Mouse (Mus musculus): Measurements from ENCODE around the gene Ush2a. TPM values are rescaled to one million over a fixed set of nuclear protein-coding genes. Genes with fewer than 3 reads are reported as not detected.

The Ush2a gene
- polyA plus RNA-seq, 1 experiment, result not detected

DNA sequence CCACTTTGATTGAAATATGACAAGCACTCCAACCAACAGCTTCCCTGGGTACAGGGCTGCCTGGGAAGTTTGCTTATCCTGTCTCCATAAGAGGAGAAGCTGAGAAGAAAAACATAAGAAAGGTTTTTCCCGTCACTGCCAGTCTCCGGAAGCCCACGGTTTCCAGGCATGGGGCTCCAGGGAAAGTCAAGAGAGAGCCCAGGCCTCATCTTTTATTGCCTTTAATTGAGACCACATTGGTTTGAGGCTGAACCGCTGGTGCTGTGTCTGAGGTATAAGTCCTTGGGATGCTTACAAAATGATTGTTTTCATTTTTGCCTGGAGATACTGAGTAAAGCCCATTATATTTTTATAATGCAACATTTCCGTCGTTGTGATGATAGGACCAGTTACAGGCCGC is 511.8 kb downstream of the Ush2a start:
- WGBS, result 96% methylated on average over 7 of the region's 7 CpGs
- H3K4me1 ChIP-seq (ENCODE audit: control insufficient read depth, insufficient read depth, low read length), result peaks cover 4% of the 10 kb centered on the region; the same call in 1 of the 2 replicates
- TF ChIP-seq CTCF (IDR thresholded peaks at IDR 0.05; ENCODE audit: insufficient read depth, low read depth, low read length) (no peak), POLR2A (IDR thresholded peaks at IDR 0.05; ENCODE audit: insufficient read depth, low read depth, low read length) (no peak)
- no peak overlapping the region for H3K27ac ChIP-seq (ENCODE audit: insufficient read depth, low read depth, low read length)
- H3K4me3 ChIP-seq (ENCODE audit: insufficient read depth, low read depth, low read length), result no peak overlapping the region

DNA sequence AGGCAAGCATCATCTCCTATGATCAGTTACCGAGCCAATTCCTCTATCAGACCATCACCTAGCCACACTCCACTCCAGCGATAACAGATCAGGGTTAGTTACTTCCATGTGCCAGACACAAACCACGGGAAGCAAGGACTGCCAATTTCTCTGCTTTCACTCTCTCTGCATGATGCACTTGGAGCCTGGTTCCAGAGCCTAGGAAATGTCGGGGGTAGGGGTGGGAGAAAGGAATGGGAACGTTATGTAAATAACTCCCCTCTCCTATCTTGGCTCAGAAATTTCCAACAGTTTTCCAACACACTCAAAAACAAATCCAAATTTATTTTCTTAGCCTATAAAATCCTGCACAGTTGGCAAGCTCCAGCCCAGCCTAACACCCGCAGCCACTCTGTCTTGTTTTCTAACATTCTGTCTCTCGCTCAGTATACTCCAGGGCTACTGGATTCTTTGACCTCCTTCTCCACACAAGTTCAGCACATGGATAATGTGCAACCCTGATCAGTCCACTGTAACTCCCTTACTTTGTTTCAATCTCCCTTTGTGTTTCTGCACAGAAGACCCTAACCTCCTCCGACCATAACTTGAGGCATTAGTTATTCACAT is 515.8 kb downstream of the Ush2a start:
- no peak overlapping the region for H3K27ac ChIP-seq (ENCODE audit: insufficient read depth, low read depth, low read length)
- 57% methylated on average over 8 of the region's 8 CpGs for WGBS
- TF ChIP-seq POLR2A (IDR thresholded peaks at IDR 0.05; ENCODE audit: insufficient read depth, low read depth, low read length), result no peak
- no peak for TF ChIP-seq CTCF (IDR thresholded peaks at IDR 0.05; ENCODE audit: insufficient read depth, low read depth, low read length)
- H3K4me3 ChIP-seq (ENCODE audit: insufficient read depth, low read depth, low read length), result no peak overlapping the region
- H3K4me1 ChIP-seq (ENCODE audit: control insufficient read depth, insufficient read depth, low read length), result peaks cover 4% of the 10 kb centered on the region; the same call in 1 of the 2 replicates

DNA sequence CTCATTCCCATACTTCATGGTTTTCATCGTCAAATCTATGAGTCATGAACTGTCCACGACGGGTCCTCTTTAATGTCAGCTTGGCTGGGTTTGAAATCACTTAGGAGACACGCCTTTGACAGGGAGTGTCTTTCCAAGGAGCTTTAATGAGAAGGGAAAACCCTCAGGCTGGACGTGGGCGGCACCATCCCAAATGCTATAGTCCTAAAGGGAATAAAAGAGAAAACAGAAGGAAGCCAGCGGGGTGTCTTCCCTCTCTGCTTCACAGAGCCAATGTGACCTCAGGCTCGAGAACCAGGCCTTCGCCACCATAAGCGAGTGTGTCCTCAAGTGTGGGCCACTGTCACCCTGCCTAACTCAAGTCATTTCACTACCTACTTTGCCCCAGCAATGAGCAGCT is 523.2 kb downstream of the Ush2a start:
- WGBS, result 91% methylated on average over 10 of the region's 10 CpGs
- no peak overlapping the region for H3K27ac ChIP-seq (ENCODE audit: insufficient read depth, low read depth, low read length)
- no peak for TF ChIP-seq CTCF (IDR thresholded peaks at IDR 0.05; ENCODE audit: insufficient read depth, low read depth, low read length)
- no peak for TF ChIP-seq POLR2A (IDR thresholded peaks at IDR 0.05; ENCODE audit: insufficient read depth, low read depth, low read length)

DNA sequence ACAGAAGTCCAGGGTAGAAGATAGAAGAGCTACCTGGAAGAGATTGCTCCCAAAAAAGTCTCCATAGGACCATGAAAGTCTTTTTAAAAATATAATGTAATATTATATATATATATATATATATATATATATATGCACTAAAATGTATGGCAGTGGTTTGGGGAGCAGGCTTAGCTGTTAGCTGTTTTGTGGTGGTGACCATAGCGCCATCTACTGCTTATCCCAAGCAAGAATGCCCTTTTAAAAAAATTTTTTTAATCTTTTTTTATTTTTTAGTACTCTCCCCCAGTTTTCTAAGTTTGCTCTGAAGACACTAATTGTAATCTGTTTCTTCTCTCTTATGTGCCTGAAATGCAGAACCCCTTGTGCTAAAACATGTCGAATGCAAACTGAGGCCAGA is 543.2 kb downstream of the Ush2a start:
- 38% methylated on average over 2 of the region's 2 CpGs for WGBS
- Histone ChIP-seq H3K4me1 (ENCODE audit: control insufficient read depth, insufficient read depth, low read length) (no peaks in the 10 kb centered on the region), H3K4me3 (ENCODE audit: insufficient read depth, low read depth, low read length) (no peak overlapping the region), H3K27ac (ENCODE audit: insufficient read depth, low read depth, low read length) (no peak overlapping the region)
- TF ChIP-seq POLR2A (IDR thresholded peaks at IDR 0.05; ENCODE audit: insufficient read depth, low read depth, low read length) (no peak), CTCF (IDR thresholded peaks at IDR 0.05; ENCODE audit: insufficient read depth, low read depth, low read length) (no peak)

More for the DNA sequence above, 523.2 kb downstream of the Ush2a start:
- Histone ChIP-seq H3K4me3 (ENCODE audit: insufficient read depth, low read depth, low read length) (no peak overlapping the region), H3K4me1 (ENCODE audit: control insufficient read depth, insufficient read depth, low read length) (no peaks in the 10 kb centered on the region)

DNA sequence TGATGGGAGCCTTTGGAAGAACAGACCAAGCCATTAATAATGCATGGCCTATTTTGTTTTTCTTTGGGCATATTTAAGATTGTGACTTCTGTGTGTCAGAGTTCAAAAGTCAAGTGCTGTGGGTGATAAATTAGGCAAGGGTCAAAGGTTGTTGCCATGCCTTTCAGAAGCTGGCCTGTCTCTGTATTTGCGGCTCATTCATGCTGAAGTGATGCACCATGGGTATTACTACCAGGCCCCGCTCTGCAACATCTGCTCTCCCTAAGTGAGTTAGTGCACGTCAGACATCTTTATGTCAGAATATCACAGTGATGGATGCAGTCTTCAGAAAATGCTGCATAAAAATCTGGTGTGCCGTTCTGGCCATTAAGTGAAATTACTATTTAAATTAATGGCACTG is 544.0 kb downstream of the Ush2a start:
- H3K27ac ChIP-seq (ENCODE audit: insufficient read depth, low read depth, low read length), result no peak overlapping the region
- no peak overlapping the region for H3K4me3 ChIP-seq (ENCODE audit: insufficient read depth, low read depth, low read length)
- 84% methylated on average over 4 of the region's 4 CpGs for WGBS
- H3K4me1 ChIP-seq (ENCODE audit: control insufficient read depth, insufficient read depth, low read length), result no peaks in the 10 kb centered on the region
- TF ChIP-seq CTCF (IDR thresholded peaks at IDR 0.05; ENCODE audit: insufficient read depth, low read depth, low read length) (no peak), POLR2A (IDR thresholded peaks at IDR 0.05; ENCODE audit: insufficient read depth, low read depth, low read length) (no peak)

DNA sequence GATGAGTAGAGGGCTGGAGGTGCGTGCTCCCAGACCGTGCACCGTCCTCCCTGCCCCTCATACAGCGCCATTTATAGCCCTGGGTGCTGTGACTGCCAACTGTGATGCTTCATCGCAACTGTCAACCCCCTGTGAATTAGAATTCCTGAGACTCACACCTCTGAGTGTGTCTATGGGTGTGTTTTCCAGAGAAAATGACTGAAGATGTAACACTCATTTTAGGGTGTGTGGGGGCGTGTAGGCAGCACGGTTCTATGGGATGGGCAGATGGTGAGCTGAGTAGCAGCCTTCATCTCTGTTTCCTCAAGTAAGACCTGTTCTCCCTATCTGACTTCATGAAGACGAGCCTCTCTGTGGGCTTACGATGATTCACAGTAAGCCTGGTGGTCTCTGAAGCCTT is 548.8 kb downstream of the Ush2a start:
- H3K27ac ChIP-seq (ENCODE audit: insufficient read depth, low read depth, low read length), result no peak overlapping the region
- no peaks in the 10 kb centered on the region for H3K4me1 ChIP-seq (ENCODE audit: control insufficient read depth, insufficient read depth, low read length)
- H3K4me3 ChIP-seq (ENCODE audit: insufficient read depth, low read depth, low read length), result no peak overlapping the region
- TF ChIP-seq CTCF (IDR thresholded peaks at IDR 0.05; ENCODE audit: insufficient read depth, low read depth, low read length) (no peak), POLR2A (IDR thresholded peaks at IDR 0.05; ENCODE audit: insufficient read depth, low read depth, low read length) (no peak)
- WGBS, result 87% methylated on average over 9 of the region's 9 CpGs

DNA sequence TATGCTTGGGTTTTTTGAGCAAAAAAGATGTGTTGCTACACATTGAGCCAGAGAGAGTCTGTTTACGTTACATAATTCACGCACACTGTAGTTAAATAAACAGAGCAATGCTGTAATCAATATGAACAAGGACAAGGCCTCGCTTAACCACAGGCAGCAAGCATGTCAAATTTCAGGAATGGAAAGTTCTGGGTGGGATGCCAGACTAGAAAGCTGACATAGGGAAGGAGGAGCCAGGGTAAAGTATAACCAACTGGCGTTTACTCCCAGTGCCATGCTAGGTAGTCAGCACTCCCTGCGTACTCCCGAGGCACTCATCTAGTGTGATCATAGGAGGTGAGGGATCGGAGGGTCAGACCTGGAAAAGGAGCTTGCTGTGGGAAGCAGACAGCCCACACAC is 553.2 kb downstream of the Ush2a start:
- TF ChIP-seq POLR2A (IDR thresholded peaks at IDR 0.05; ENCODE audit: insufficient read depth, low read depth, low read length), result no peak
- no peak for TF ChIP-seq CTCF (IDR thresholded peaks at IDR 0.05; ENCODE audit: insufficient read depth, low read depth, low read length)
- H3K4me1 ChIP-seq (ENCODE audit: control insufficient read depth, insufficient read depth, low read length), result no peaks in the 10 kb centered on the region
- WGBS, result 93% methylated on average over 7 of the region's 7 CpGs
- no peak overlapping the region for H3K27ac ChIP-seq (ENCODE audit: insufficient read depth, low read depth, low read length)
- no peak overlapping the region for H3K4me3 ChIP-seq (ENCODE audit: insufficient read depth, low read depth, low read length)

DNA sequence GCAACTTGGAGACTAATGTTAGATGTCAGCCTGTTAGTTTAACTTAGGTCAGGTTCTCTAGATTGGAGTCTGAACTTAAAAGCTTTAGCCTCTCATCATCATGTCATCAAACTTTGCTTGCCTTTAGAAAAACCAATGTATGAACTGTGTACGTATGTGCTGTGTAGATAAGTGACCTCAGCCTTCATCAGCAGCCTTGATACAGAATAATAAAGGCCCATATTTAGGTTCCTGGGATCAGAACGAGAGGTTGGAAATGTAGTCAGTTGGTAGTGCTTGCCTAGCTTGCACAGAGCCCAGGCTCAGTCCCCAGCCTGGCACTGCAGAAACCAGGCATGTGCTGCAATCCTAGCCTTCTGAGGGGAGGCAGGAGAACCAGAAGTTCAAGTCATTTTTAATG is 562.4 kb downstream of the Ush2a start:
- no peak for TF ChIP-seq POLR2A (IDR thresholded peaks at IDR 0.05; ENCODE audit: insufficient read depth, low read depth, low read length)
- no peak for TF ChIP-seq CTCF (IDR thresholded peaks at IDR 0.05; ENCODE audit: insufficient read depth, low read depth, low read length)
- 94% methylated on average over 2 of the region's 2 CpGs for WGBS
- H3K4me1 ChIP-seq (ENCODE audit: control insufficient read depth, insufficient read depth, low read length), result peaks cover 2% of the 10 kb centered on the region; the same call in 1 of the 2 replicates
- no peak overlapping the region for H3K27ac ChIP-seq (ENCODE audit: insufficient read depth, low read depth, low read length)
- H3K4me3 ChIP-seq (ENCODE audit: insufficient read depth, low read depth, low read length), result no peak overlapping the region

DNA sequence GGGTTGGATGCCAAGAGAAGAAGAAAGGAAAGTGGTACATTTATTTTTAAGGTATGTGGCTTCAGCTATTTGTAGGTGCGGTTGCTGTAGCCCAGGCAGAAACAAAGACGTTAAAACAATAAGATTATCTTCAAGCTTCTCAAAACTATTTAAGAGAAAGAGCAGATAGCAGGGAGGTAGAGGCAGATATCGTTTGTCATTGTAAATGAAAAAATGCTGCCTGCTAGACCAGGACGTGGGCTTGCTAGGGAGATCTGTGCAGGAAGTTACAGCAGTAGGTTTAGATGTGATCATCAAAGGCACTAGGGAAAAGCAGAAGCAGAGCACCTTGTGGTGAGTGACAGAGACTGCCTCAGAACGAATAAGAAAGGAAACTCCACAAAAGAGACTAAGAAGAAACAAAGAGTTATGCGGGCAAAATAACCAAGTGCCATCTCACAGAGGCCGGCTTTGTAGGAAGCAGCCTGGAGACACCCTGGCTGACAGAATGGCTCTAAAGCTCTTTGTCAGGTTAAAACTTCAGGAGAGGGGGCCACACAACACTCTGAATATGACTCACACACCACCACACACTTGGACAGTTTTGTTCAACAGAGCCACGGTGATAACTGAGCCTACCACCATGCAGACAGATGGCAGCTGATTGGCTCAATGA is 563.2 kb downstream of the Ush2a start:
- Histone ChIP-seq H3K4me3 (ENCODE audit: insufficient read depth, low read depth, low read length) (no peak overlapping the region), H3K27ac (ENCODE audit: insufficient read depth, low read depth, low read length) (no peak overlapping the region), H3K4me1 (ENCODE audit: control insufficient read depth, insufficient read depth, low read length) (peaks cover 2% of the 10 kb centered on the region; the same call in 1 of the 2 replicates)
- WGBS, result 87% methylated on average over 8 of the region's 8 CpGs
- TF ChIP-seq CTCF (IDR thresholded peaks at IDR 0.05; ENCODE audit: insufficient read depth, low read depth, low read length) (no peak), POLR2A (IDR thresholded peaks at IDR 0.05; ENCODE audit: insufficient read depth, low read depth, low read length) (no peak)

All from olfactory bulb, adult 2 months (tissue).